Mouse (Mus musculus) thymus, postnatal 36 days (tissue): ENCODE data around the gene Dynlt3.
"Not testable (repeated sequence)": the region's sequence is repeated elsewhere in the genome, so short reads cannot be mapped to it uniquely, and the experiment has no call there.

Source experiments
- DNase-seq, 2 experiments: peaks; one replicate each; pipeline ENCODE4 v3.0.0; 2022; ENCODE audit warnings: mixed read lengths in 2 of 2

The Dynlt3 gene

DNA sequence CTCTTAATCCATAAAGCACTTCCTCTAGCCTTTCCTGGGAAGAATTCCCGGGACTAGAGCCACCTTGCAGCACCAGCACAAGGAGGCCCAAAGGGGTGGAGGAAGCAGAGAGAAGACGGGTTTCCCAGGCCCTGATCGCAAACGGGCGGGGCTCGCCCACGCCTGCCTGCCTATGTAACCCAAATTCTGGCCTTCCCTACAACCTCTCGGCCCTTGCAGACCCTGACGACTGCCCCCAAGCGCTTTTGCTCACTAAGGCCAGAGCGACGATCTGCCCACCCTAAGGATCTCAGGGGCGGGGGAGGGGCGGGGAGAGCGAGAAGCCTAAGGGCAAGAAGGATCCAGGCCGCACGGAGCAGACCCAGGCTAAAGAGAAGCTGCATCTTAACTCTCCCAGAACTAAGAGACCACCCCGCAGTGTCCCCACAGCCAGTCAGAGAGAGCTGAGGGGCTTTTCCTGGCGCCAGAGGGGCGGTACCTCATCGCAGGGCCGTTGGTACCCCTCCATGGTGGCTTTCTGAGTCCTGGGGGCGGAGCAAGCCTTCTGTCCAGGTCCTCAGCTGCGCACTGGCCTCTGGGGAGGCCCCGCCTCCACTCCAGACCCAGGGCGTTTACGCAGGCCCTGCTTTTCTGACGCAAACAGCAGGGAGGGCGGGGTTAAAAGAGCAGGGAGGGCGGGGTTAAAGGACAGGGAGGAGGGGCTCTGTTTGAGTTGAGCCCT, at the start of gene Dynlt3:
Gene Dynlt3 (minus strand): TSS at position 613 of the 721 bp plus-strand sequence.
- peak; percentile 64 to 80 for DNase-seq

DNA sequence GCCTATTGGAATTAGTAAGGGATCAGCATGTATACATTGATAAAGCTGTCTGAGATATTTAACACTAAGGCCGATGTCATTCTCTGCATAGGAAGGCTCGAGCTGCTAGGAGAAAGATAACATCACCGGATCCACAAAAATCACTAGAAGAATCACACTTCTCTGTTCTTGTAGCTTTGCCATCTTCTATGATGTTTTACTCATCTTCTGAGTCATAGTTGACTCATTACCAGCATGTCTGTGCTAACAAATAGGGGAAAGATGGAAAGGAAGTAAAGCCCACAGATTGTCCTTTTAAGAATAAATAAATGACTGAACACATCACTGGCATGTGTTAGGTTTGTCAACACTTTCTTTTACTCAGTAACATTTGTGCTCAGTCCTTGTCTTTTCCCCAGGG, 37.0 kb upstream of the Dynlt3 start:
- no peak for DNase-seq

- DNase-seq = no peak
These were observed 33.2 kb upstream of the Dynlt3 start for GRCm38 (mm10) chrX:9695997-9696396.

GRCm38 (mm10) chrX:9672040-9672439, 9.2 kb upstream of the Dynlt3 start:
- no peak for DNase-seq

DNA sequence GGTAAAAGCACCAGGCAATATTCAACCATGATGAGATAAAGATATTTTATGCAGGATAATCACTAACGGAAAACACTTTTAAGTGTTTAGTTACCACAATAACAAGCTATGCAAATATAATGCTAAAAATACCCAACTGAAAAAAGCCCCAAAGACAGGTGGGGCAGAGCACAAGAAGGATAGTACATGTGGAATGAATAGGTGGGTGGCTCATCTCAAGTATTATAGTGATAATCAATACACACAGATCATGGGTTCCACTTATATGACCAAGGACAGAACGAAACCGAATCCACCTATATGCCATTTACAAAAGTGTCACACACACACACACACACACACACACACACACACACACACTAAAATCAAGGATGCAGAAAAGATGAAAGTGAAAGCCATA, 8.6 kb upstream of the Dynlt3 start:
- no peak for DNase-seq

DNA sequence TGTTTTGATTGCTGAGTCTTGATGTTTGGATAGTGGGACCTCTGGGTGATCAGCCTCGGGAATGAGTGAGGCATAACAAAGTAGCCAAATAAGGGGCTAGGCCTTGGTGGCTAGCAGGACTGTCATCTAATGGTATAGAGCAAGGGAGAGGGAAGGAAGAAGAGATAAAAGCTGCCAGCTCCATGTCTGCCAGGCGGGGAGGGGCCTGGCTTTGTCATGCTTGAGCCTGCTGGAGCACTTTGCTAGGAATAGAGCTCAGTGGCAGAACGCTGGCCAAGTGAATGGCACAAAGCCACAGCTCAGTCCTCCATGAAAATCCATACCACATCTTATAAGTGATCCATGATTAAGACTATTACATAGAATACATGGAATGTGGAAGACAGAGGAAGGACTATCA, 10.0 kb downstream of the Dynlt3 start:
- DNase-seq = no peak

- peak in 1 of 2 experiments; percentile 8 for DNase-seq
These were observed 22.2 kb downstream of the Dynlt3 start for GRCm38 (mm10) chrX:9640594-9640993.

- not testable (repeated sequence) for DNase-seq
These were observed 22.7 kb downstream of the Dynlt3 start for GRCm38 (mm10) chrX:9640126-9640525.
